Mouse (Mus musculus) forebrain, embryonic 14.5 days (tissue): Measurements from ENCODE around the gene Fcgr1. TPM values are rescaled to one million over a fixed set of nuclear protein-coding genes. Genes with fewer than 3 reads are reported as not detected.
"Not testable (repeated sequence)": the region's sequence is repeated elsewhere in the genome, so short reads cannot be mapped to it uniquely, and the experiment has no call there.

Experiments used
- ATAC-seq: fragments of 200-750 bp; cut with Nextera tagmentation; 2 replicates; pipeline ENCODE4 v1.8.0; 2017; ENCODE audit warnings: mild to moderate bottlenecking, moderate library complexity
- DNase-seq: peaks from one replicate; pipeline ENCODE4 v3.0.0-alpha.2; 2015; ENCODE audit warnings: low spot score
- H3K27ac ChIP-seq: fragments of 300-500 bp; sonication (generic); 2 replicates; pipeline ENCODE4 v1.5.1; 2014; ENCODE audit warnings: low read depth, mild to moderate bottlenecking, control low read depth, low read length, moderate library complexity
- H3K27me3 ChIP-seq: fragments of 300-500 bp; sonication (generic); replicated peaks from 2 replicates; pipeline ENCODE4 v1.6.1; 2014; ENCODE audit warnings: low read length, control low read depth, mixed read lengths; ENCODE audit not compliant: control insufficient read depth, insufficient read depth
- H3K36me3 ChIP-seq: fragments of 300-500 bp; sonication (generic); 2 replicates; pipeline ENCODE4 v1.6.1; 2014; ENCODE audit warnings: low read length, control low read depth; ENCODE audit not compliant: control insufficient read depth, insufficient read depth
- H3K4me1 ChIP-seq: fragments of 300-500 bp; sonication (generic); 2 replicates; pipeline ENCODE4 v1.6.1; 2014; ENCODE audit warnings: antibody characterized with exemption, low read length, control low read depth; ENCODE audit not compliant: control insufficient read depth, insufficient read depth
- H3K4me2 ChIP-seq: fragments of 300-500 bp; sonication (generic); 2 replicates; pipeline ENCODE4 v1.6.1; 2014; ENCODE audit warnings: mild to moderate bottlenecking, control low read depth, low read length
- H3K4me3 ChIP-seq: fragments of 300-500 bp; sonication (generic); 2 replicates; pipeline ENCODE4 v1.5.1; 2014; ENCODE audit warnings: low read depth, low read length, control low read depth
- H3K9ac ChIP-seq: fragments of 300-500 bp; sonication (generic); 2 replicates; pipeline ENCODE4 v1.6.1; 2014; ENCODE audit warnings: mild to moderate bottlenecking, low read length, control low read depth, moderate library complexity
- H3K9me3 ChIP-seq: fragments of 300-500 bp; sonication (generic); replicated peaks from 2 replicates; pipeline ENCODE4 v1.6.1; 2016; ENCODE audit warnings: low read length, control low read depth, mixed read lengths; ENCODE audit not compliant: control insufficient read depth
- WGBS: fragments of 180-500 bp; shearing (Covaris S2); extraction: QIAGEN DNeasy Blood & Tissue Kit; methylation state at CpG from one replicate; pipeline ENCODE4 v1.1.7; 2014; 5-methylcytosine and 5-hydroxymethylcytosine counted together
- polyA plus RNA-seq: library from polyadenylated mRNA; unstranded; fragments of >200 nt; fragmentation: Nextera tagmentation; extraction: Ambion mirVana; gene quantifications from 2 replicates; pipeline ENCODE4 v1.2.1, GENCODE M21; 2014

Fcgr1 gene
- polyA plus RNA-seq, result 1.5 and 1.6 TPM in 2 replicates

DNA sequence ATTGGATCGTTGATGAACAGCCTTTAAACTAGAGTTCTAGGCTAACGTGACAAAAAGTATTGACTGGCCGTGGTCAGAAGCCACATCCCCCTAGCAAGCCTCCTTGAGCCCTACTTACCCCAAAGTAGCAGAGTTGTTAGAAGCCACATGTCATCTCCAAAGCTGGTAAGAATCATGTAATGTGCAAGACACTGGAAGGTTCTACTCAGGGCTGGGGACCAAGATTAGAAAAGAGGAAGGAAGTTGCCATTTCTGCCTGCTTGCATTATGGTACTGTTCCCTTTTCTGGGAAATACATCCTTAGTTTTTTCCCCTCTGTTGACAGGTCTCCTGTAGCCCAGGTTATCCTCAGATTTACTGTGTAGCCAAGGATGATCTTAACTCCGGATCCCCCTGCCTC, at the start of gene Fcgr1:
Gene Fcgr1 (minus strand): TSS at position 183 of the 400 bp plus-strand sequence.
- no peak within 1 kb of the TSS for H3K4me3 ChIP-seq
- H3K9ac ChIP-seq, result no peak within 1 kb of the TSS
- H3K27ac ChIP-seq, result no peak within 1 kb of the TSS
- DNase-seq (no peak), ATAC-seq (no peak)
- H3K4me1 ChIP-seq, result no peaks in the 10 kb centered on the region
- WGBS, result 82% methylated on average over 4 of the region's 4 CpGs
- no peaks in the 10 kb centered on the region for H3K36me3 ChIP-seq
- no peaks in the 10 kb centered on the region for H3K27me3 ChIP-seq
- H3K9me3 ChIP-seq, result no peaks in the 10 kb centered on the region
- H3K4me2 ChIP-seq, result no peak within 1 kb of the TSS

DNA sequence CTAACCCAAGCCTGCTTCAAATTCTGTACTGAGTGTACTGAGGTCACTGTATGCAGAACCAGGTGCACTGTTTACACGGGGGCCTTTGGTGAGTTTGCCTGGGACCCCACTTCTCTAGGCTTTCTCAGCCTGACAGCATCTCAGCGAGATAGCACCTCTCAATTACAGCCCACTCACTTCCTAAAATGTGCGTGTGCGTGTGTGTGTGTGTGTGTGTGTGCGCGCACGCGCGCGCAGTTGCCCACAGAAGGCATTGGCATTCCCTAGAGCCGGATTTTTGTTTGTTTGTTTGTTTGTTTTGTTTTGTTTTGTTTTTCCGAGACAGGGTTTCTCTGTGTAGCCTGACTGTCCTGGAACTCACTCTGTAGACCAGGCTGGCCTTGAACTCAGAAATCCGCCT, 48.9 kb upstream of the Fcgr1 start:
- DNase-seq, H3K9ac ChIP-seq, H3K4me1 ChIP-seq, H3K4me2 ChIP-seq, H3K36me3 ChIP-seq, ATAC-seq, H3K9me3 ChIP-seq, H3K4me3 ChIP-seq, H3K27ac ChIP-seq: not testable (repeated sequence)
- WGBS, result 57% methylated on average over 13 of the region's 13 CpGs
- H3K27me3 ChIP-seq, result peaks cover 54% of the 10 kb centered on the region

DNA sequence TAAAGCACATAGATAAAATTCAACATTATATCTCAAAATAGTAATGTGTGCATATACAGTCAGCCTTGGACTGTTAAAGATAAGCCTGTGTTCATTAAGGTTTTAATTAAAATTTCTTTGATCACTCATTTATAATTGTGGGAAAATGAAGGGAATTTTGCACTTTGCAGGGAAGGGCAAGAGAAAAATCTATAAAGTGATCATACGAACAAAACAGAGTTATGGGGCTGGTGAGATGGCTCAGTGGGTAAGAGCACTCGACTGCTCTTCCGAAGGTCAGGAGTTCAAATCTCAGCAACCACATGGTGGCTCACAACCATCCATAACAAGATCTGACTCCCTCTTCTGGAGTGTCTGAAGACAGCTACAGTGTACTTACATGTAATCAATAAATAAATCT, 48.3 kb upstream of the Fcgr1 start:
- H3K27me3 ChIP-seq, result peaks cover 60% of the 10 kb centered on the region
- H3K4me1 ChIP-seq, ATAC-seq, H3K4me3 ChIP-seq, H3K4me2 ChIP-seq, H3K9me3 ChIP-seq, DNase-seq, H3K36me3 ChIP-seq, H3K9ac ChIP-seq, H3K27ac ChIP-seq: not testable (repeated sequence)
- 46% methylated on average over 3 of the region's 3 CpGs for WGBS

DNA sequence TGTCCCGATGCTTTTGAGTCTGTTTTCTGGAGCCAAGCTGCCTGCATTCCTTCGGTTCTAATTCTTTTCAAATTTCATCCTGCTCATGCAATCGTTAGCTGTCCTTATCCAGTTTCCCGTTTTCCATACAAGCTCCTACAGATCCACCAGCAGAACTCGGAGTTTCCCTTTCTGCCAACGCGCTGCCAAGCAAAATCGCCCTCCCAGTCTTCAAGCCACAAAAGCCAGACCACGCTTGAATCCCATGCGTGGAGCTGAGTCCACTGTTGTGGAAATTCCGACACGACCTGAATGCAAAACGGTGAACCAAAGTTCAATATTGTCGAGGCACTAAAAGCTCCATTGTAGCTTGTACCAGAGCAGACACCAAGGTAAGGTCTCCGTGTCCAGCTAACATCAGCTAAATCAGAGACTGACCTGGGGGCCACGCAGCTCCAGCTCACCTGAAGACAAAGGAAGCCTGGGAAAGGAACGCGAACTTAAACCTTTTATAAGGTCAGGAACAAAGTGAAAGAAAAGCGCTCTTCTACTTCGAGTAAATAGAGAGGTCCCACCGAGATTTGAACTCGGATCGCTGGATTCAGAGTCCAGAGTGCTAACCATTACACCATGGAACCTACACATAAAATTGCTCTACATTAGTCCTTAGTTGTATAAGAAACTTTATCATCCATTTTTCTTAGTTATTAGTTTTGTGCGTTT, 47.0 kb upstream of the Fcgr1 start:
- Histone ChIP-seq H3K36me3 (no peaks in the 10 kb centered on the region), H3K27me3 (peaks cover 73% of the 10 kb centered on the region), H3K4me3 (no peak overlapping the region), H3K9me3 (no peaks in the 10 kb centered on the region), H3K27ac (no peak overlapping the region), H3K4me1 (no peaks in the 10 kb centered on the region), H3K4me2 (no peak overlapping the region), H3K9ac (no peak overlapping the region)
- ATAC-seq (no peak), DNase-seq (no peak)
- WGBS, result 3% methylated on average over 24 of the region's 24 CpGs

DNA sequence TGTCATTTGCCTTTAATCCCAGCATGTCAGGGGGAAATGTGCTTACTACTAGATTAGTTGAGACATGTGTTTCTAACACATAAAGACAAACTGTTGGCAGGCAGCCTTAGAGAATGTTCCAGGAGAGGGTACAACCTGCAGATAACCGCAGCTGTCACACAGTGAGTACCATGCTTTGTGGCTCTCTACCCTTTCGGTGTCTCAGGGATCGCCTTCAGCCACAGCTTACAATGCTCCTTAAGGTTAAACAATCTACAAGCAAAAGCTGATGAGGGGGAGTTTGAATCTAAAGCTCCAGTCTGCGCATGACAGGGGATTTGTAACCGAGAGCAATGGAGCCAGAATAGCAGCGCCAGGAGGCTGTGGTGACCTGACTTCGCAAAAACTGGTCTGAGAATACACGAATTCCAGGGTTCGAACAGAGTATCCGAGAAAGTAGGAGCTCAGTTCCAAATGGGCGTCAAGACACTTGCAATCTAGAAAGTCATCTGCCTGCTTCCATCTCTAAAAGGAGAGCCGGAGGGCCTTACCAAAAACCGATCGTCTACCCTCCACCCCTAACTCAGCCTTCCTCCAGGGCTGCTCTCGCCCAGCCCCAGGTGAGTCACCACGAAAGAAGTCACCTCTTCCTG, 45.2 kb upstream of the Fcgr1 start:
- H3K27me3 ChIP-seq, result peaks cover 73% of the 10 kb centered on the region
- H3K9ac ChIP-seq, result no peak overlapping the region
- H3K4me2 ChIP-seq, result no peak overlapping the region
- no peak for DNase-seq
- 36% methylated on average over 16 of the region's 16 CpGs for WGBS
- no peak overlapping the region for H3K27ac ChIP-seq
- H3K4me1 ChIP-seq, result no peaks in the 10 kb centered on the region
- no peak for ATAC-seq
- no peaks in the 10 kb centered on the region for H3K9me3 ChIP-seq
- H3K4me3 ChIP-seq, result no peak overlapping the region
- no peaks in the 10 kb centered on the region for H3K36me3 ChIP-seq

DNA sequence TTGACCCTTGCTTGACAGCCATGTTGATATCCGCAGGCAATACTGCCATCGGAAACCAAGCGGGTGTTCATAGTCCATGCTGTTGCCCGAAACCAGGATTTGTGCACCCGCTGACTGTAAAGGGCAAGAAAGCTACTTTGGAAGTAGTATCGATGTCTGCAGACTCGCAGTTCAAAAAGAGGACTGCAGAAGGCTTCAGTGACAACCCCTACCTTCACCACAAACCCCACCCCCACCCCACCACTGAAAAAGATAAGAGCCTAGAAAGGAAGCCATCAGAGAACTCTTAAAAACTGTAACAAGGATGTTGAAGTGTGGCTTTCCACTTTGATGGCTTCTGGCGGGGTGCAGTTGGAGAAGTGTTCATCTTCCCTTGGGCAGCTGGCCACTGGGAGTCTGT, 44.3 kb upstream of the Fcgr1 start:
- no peak overlapping the region for H3K27ac ChIP-seq
- H3K9me3 ChIP-seq, result no peaks in the 10 kb centered on the region
- H3K36me3 ChIP-seq, result no peaks in the 10 kb centered on the region
- H3K4me3 ChIP-seq, result no peak overlapping the region
- H3K27me3 ChIP-seq, result peaks cover 74% of the 10 kb centered on the region
- H3K4me1 ChIP-seq, result no peaks in the 10 kb centered on the region
- no peak overlapping the region for H3K4me2 ChIP-seq
- no peak overlapping the region for H3K9ac ChIP-seq
- DNase-seq (no peak), ATAC-seq (no peak)
- 93% methylated on average over 8 of the region's 8 CpGs for WGBS

DNA sequence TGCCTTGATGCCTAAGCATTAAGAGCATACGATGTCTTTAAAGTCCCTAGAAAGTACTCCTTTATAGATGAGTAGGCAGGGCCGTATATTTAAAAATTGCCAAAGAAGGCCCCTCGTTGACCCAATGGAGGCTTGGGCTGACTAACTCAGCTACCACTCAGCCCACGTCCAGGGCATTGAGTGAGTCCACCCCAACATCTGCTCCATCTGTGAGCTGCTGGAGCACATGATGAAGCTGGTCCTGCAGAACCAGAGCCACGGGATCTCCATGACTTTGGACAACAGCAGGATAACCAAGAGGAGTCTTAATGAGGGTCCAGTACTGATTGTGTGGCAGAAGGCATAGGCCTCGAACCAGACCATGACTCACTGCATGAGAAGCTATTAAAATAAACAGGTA, 43.5 kb upstream of the Fcgr1 start:
- no peaks in the 10 kb centered on the region for H3K4me1 ChIP-seq
- H3K4me3 ChIP-seq, result no peak overlapping the region
- ATAC-seq (no peak), DNase-seq (no peak)
- no peak overlapping the region for H3K4me2 ChIP-seq
- H3K9me3 ChIP-seq, result no peaks in the 10 kb centered on the region
- no peak overlapping the region for H3K27ac ChIP-seq
- H3K27me3 ChIP-seq, result peaks cover 77% of the 10 kb centered on the region
- no peaks in the 10 kb centered on the region for H3K36me3 ChIP-seq
- 87% methylated on average over 6 of the region's 6 CpGs for WGBS
- H3K9ac ChIP-seq, result no peak overlapping the region

DNA sequence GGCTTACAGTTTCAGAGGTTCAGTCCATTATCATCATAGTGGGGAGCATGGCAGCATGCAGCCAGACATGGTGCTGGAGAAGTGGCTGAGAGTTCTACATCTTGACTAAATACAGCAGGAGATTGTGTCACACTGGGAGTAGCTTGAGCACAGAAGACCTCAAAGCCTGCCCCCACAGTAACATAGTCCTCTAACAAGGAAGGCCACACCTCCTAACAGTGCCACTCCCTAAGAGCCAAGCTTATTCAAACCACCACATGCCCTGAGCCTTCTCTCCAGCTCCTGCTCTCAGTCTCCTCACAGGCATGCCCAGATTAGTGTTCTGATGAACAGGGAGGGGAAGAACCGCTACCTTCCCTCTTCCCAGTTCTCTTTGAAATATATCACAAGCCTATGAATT, 42.9 kb upstream of the Fcgr1 start:
- 71% methylated on average over 1 of the region's 1 CpGs for WGBS

DNA sequence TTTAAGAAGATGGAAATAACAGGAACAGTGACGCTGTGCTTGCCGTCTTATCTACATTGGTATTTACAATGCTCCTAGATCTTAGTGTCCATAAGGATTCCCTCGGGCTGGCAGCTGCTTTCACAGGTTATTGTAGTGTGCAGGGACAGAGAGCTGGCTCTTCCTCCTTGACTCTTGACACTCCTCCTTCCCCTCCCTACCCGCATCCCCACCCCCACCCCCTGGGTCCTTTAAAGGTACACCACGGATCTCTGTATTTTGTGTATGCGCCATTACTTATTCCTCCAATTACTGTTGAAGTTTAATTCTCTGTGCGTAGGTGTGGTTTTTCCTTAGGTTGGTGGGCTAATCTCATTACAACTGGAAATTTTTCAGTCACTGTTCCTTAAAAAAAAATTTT, 41.8 kb upstream of the Fcgr1 start:
- Histone ChIP-seq H3K9me3 (no peaks in the 10 kb centered on the region), H3K9ac (no peak overlapping the region), H3K4me1 (no peaks in the 10 kb centered on the region), H3K27ac (no peak overlapping the region), H3K4me2 (no peak overlapping the region), H3K4me3 (no peak overlapping the region), H3K36me3 (no peaks in the 10 kb centered on the region), H3K27me3 (peaks cover 80% of the 10 kb centered on the region)
- 22% methylated on average over 7 of the region's 7 CpGs for WGBS
- DNase-seq (no peak), ATAC-seq (no peak)

More for the DNA sequence above, 42.9 kb upstream of the Fcgr1 start:
- Histone ChIP-seq H3K4me3 (no peak overlapping the region), H3K9me3 (no peaks in the 10 kb centered on the region), H3K4me1 (no peaks in the 10 kb centered on the region), H3K9ac (no peak overlapping the region), H3K27ac (no peak overlapping the region), H3K36me3 (no peaks in the 10 kb centered on the region), H3K27me3 (peaks cover 80% of the 10 kb centered on the region), H3K4me2 (no peak overlapping the region)
- ATAC-seq (no peak), DNase-seq (no peak)
